Mouse (Mus musculus) lung, postnatal 0 days (tissue): Measurements from ENCODE around the gene Ahnak.

Source experiments
- CTCF ChIP-seq: IDR thresholded peaks from 2 replicates; pipeline ENCODE4 v1.5.1; 2016; ENCODE audit warnings: antibody characterized with exemption, mild to moderate bottlenecking
- EP300 ChIP-seq: IDR thresholded peaks from 2 replicates; pipeline ENCODE4 v1.6.1; 2016; ENCODE audit warnings: antibody characterized with exemption, mild to moderate bottlenecking, control low read depth

DNA sequence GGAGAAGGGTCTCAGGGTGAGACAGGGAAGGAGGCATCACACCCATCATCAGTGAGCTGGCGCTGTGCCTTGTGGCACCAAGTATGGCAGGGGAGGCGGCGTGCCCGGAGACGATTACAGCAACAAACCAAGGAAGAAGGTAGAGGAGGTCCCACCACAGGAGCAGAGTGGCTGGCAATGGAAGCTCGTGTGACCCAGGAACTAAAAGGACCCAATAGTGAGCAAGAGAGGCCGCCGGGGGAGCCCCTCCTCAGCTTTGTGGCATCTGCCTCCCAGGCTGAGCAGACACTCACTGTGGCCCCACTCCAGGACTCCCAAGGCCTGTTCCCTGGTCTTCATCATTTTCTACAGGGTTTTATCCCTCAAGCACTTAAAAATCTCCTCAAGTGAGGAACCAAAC is 23.3 kb upstream of the Ahnak start:
- TF ChIP-seq CTCF (no peak), EP300 (no peak)
